Mouse (Mus musculus) spleen, adult 2 months (tissue): ENCODE results near the gene Tfcp2.

Source experiments
- CTCF ChIP-seq: fragments of 200-500 bp; IDR thresholded peaks from 2 replicates; pipeline ENCODE4 v1.5.1; 2011; ENCODE audit warnings: mild to moderate bottlenecking, inconsistent platforms; ENCODE audit not compliant: insufficient read depth, insufficient read length, insufficient replicate concordance; ENCODE audit errors: extremely low read depth
- POLR2A ChIP-seq: fragments of 200-500 bp; IDR thresholded peaks from 2 replicates; pipeline ENCODE4 v1.6.1; 2011; ENCODE audit warnings: low read depth, low read length, inconsistent platforms

GRCm38 (mm10) chr15:100460942-100461341 is 90.9 kb downstream of the Tfcp2 start:
- no peak for TF ChIP-seq POLR2A
- TF ChIP-seq CTCF, result no peak
